Mouse (Mus musculus): ENCODE measurements at regions not wholly inside any gene's neighbourhood (a gene's known extent, or its start where the extent isn't known, plus 50 kb on each side); places are given as distances from the start of the nearest gene placed in this dataset.

DNA sequence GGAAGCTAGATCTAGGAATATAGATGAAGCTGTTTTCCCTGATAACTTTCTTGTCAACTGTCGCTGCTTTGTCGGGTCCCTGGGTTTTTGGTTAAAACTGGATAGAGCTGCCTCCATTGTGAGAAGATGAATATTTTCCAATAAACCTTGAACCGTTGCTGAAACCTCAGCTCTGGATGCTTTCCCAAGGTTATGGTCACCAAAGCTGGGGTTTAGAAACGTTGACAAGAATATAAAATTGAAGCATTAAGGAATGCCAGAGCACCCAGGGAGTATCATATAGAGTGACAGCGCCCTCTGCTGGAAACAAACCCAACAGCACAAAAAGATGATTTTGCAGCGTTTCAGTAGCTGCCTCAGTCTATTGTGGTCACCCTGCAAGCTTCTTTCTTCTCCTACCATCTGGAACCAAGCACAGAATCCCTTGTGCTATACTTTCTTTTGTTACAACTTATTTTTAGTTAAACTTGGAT lies 111.7 kb upstream of the Snx19 start:
- Histone ChIP-seq H3K4me1 (no peaks in the 10 kb centered on the region), H3K27ac (replicated peaks) (no peak overlapping the region), H3K9me3 (no peaks in the 10 kb centered on the region), H3K4me3 (no peak overlapping the region), H3K27me3 (replicated peaks; ENCODE audit: low read depth, poor library complexity, severe bottlenecking) (no peaks in the 10 kb centered on the region), H3K36me3 (replicated peaks) (no peaks in the 10 kb centered on the region)
- 48% methylated on average over 6 of the region's 6 CpGs for WGBS
- peak; percentile 37 for DNase-seq (ENCODE audit: low spot score)

- DNase-seq (ENCODE audit: low spot score): no peak
- Histone ChIP-seq H3K9me3 (no peaks in the 10 kb centered on the region), H3K27me3 (replicated peaks; ENCODE audit: low read depth, poor library complexity, severe bottlenecking) (no peaks in the 10 kb centered on the region), H3K4me3 (no peak overlapping the region), H3K27ac (replicated peaks) (no peak overlapping the region), H3K4me1 (no peaks in the 10 kb centered on the region), H3K36me3 (replicated peaks) (no peaks in the 10 kb centered on the region)
- WGBS: 83% methylated on average over 2 of the region's 2 CpGs
Observed at GRCm38 (mm10) chr9:30344866-30345265, 82.0 kb upstream of the Snx19 start.

GRCm38 (mm10) chr9:30353965-30354364 lies 72.9 kb upstream of the Snx19 start:
- Histone ChIP-seq H3K27ac (replicated peaks) (no peak overlapping the region), H3K27me3 (replicated peaks; ENCODE audit: low read depth, poor library complexity, severe bottlenecking) (no peaks in the 10 kb centered on the region), H3K36me3 (replicated peaks) (no peaks in the 10 kb centered on the region), H3K4me1 (no peaks in the 10 kb centered on the region), H3K9me3 (0 out of 2 replicates have a peak, but pooled peaks cover 2% of the 10 kb centered on the region), H3K4me3 (no peak overlapping the region)
- DNase-seq (ENCODE audit: low spot score): no peak
- 58% methylated on average over 4 of the region's 4 CpGs for WGBS

GRCm38 (mm10) chr9:30355642-30356041 lies 71.3 kb upstream of the Snx19 start:
- no peak for DNase-seq (ENCODE audit: low spot score)
- no peak overlapping the region for H3K4me3 ChIP-seq
- H3K9me3 ChIP-seq: 0 out of 2 replicates have a peak, but pooled peaks cover 2% of the 10 kb centered on the region
- no peak overlapping the region for H3K27ac ChIP-seq (replicated peaks)
- no peaks in the 10 kb centered on the region for H3K27me3 ChIP-seq (replicated peaks; ENCODE audit: low read depth, poor library complexity, severe bottlenecking)
- 95% methylated on average over 2 of the region's 2 CpGs for WGBS
- H3K36me3 ChIP-seq (replicated peaks): no peaks in the 10 kb centered on the region
- no peaks in the 10 kb centered on the region for H3K4me1 ChIP-seq

- peak; percentile 9 for DNase-seq (ENCODE audit: low spot score)
- 72% methylated on average over 11 of the region's 11 CpGs for WGBS
- Histone ChIP-seq H3K36me3 (replicated peaks) (no peaks in the 10 kb centered on the region), H3K27ac (replicated peaks) (no peak overlapping the region), H3K4me3 (no peak overlapping the region), H3K27me3 (replicated peaks; ENCODE audit: low read depth, poor library complexity, severe bottlenecking) (no peaks in the 10 kb centered on the region), H3K4me1 (peaks cover 7% of the 10 kb centered on the region), H3K9me3 (no peaks in the 10 kb centered on the region)
Observed at GRCm38 (mm10) chr9:30369554-30370440, 57.1 kb upstream of the Snx19 start.

DNA sequence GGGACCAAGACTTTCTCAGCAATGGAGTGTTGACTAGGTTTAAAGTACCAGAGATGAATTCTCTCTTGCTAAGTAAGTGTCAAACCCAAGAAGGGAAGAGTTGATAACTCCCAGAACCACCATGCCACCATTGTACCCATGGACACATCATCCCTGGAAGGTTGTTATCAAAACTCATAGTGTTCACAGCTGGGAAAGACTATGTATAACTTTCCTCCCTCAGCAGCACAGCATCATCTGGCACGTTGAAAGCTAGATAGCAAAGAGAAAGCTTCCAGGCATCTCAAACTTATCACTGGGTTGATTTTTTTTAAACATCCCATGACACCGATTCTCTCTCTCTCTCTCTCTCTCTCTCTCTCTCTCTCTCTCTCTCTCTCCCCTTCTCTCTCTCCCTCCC lies 56.1 kb upstream of the Snx19 start:
- DNase-seq (ENCODE audit: low spot score): no peak
- H3K4me1 ChIP-seq: peaks cover 7% of the 10 kb centered on the region
- no peaks in the 10 kb centered on the region for H3K36me3 ChIP-seq (replicated peaks)
- 70% methylated on average over 2 of the region's 2 CpGs for WGBS
- H3K27me3 ChIP-seq (replicated peaks; ENCODE audit: low read depth, poor library complexity, severe bottlenecking): no peaks in the 10 kb centered on the region
- no peaks in the 10 kb centered on the region for H3K9me3 ChIP-seq
- no peak overlapping the region for H3K27ac ChIP-seq (replicated peaks)
- no peak overlapping the region for H3K4me3 ChIP-seq

GRCm38 (mm10) chr9:30376908-30377307 lies 50.0 kb upstream of the Snx19 start:
- Histone ChIP-seq H3K9me3 (no peaks in the 10 kb centered on the region), H3K36me3 (replicated peaks) (no peaks in the 10 kb centered on the region)

More at GRCm38 (mm10) chr9:30376908-30377307, 50.0 kb upstream of the Snx19 start:
- Histone ChIP-seq H3K4me3 (no peak overlapping the region), H3K4me1 (no peaks in the 10 kb centered on the region), H3K27me3 (replicated peaks; ENCODE audit: low read depth, poor library complexity, severe bottlenecking) (no peaks in the 10 kb centered on the region), H3K27ac (replicated peaks) (no peak overlapping the region)
- no peak for DNase-seq (ENCODE audit: low spot score)
- WGBS: 75% methylated on average over 3 of the region's 3 CpGs

All from embryonic facial prominence, embryonic 10.5 days (tissue).